Mouse (Mus musculus) neural tube, embryonic 13.5 days (tissue): Measurements from ENCODE around the gene Efcab7. TPM values are rescaled to one million over a fixed set of nuclear protein-coding genes. Genes with fewer than 3 reads are reported as not detected.

ENCODE experiments used
- ATAC-seq: fragments of 200-750 bp; cut with Nextera tagmentation; 2 replicates; pipeline ENCODE4 v1.8.0; 2017; ENCODE audit warnings: low read depth, mild to moderate bottlenecking, moderate TSS enrichment, moderate library complexity
- H3K27ac ChIP-seq: fragments of 300-500 bp; sonication (generic); replicated peaks from 2 replicates; pipeline ENCODE4 v1.5.1; 2015; ENCODE audit warnings: moderate library complexity, mild to moderate bottlenecking, inconsistent platforms
- H3K27me3 ChIP-seq: fragments of 300-500 bp; sonication (generic); 2 replicates; pipeline ENCODE4 v1.6.1; 2015; ENCODE audit warnings: mild to moderate bottlenecking, inconsistent platforms
- H3K36me3 ChIP-seq: fragments of 300-500 bp; sonication (generic); 2 replicates; pipeline ENCODE4 v1.6.1; 2015; ENCODE audit warnings: mild to moderate bottlenecking, inconsistent platforms
- H3K4me1 ChIP-seq: fragments of 300-500 bp; sonication (generic); replicated peaks from 2 replicates; pipeline ENCODE4 v1.6.1; 2015; ENCODE audit warnings: inconsistent platforms
- H3K4me2 ChIP-seq: fragments of 300-500 bp; sonication (generic); 2 replicates; pipeline ENCODE4 v1.6.1; 2015; ENCODE audit warnings: inconsistent platforms, mild to moderate bottlenecking, moderate library complexity
- H3K4me3 ChIP-seq: fragments of 300-500 bp; sonication (generic); 2 replicates; pipeline ENCODE4 v1.5.1; 2015; ENCODE audit warnings: mild to moderate bottlenecking, inconsistent platforms
- H3K9ac ChIP-seq: fragments of 300-500 bp; sonication (generic); 2 replicates; pipeline ENCODE4 v1.6.1; 2015; ENCODE audit warnings: moderate library complexity, mild to moderate bottlenecking, inconsistent platforms
- H3K9me3 ChIP-seq: fragments of 300-500 bp; sonication (generic); 2 replicates; pipeline ENCODE4 v1.6.1; 2016; ENCODE audit warnings: inconsistent platforms
- WGBS: fragments of 180-500 bp; shearing (Covaris S2); methylation state at CpG from one replicate; pipeline ENCODE4 v1.1.7; 2015; 5-methylcytosine and 5-hydroxymethylcytosine counted together
- polyA plus RNA-seq: library from polyadenylated mRNA; unstranded; fragments of >200 nt; fragmentation: Nextera tagmentation; extraction: Ambion mirVana; gene quantifications from 2 replicates; pipeline ENCODE4 v1.2.1, GENCODE M21; 2015

Efcab7 gene
- polyA plus RNA-seq, 1 experiment from 2014 or later, result 16.9 TPM

- WGBS, result 64% methylated on average over 1 of the region's 1 CpGs
- no peak overlapping the region for H3K4me3 ChIP-seq
- no peaks in the 10 kb centered on the region for H3K27me3 ChIP-seq
- H3K4me1 ChIP-seq, result no peaks in the 10 kb centered on the region
- peak; percentile 65; the same call in 1 of the 2 replicates for ATAC-seq
- no peak overlapping the region for H3K27ac ChIP-seq
- H3K9ac ChIP-seq, result no peak overlapping the region
- H3K4me2 ChIP-seq, result no peak overlapping the region
- H3K9me3 ChIP-seq, result no peaks in the 10 kb centered on the region
- H3K36me3 ChIP-seq, result no peaks in the 10 kb centered on the region
These were observed 118.2 kb downstream of the Efcab7 start for GRCm38 (mm10) chr4:99947192-99947591.

GRCm38 (mm10) chr4:99947896-99948295 is 118.9 kb downstream of the Efcab7 start:
- Histone ChIP-seq H3K36me3 (no peaks in the 10 kb centered on the region), H3K27me3 (no peaks in the 10 kb centered on the region), H3K4me2 (no peak overlapping the region), H3K9me3 (no peaks in the 10 kb centered on the region), H3K4me3 (no peak overlapping the region), H3K9ac (no peak overlapping the region), H3K27ac (no peak overlapping the region), H3K4me1 (no peaks in the 10 kb centered on the region)
- 94% methylated on average over 1 of the region's 1 CpGs for WGBS
- ATAC-seq, result no peak

- H3K4me3 ChIP-seq, result no peak overlapping the region
- no peak for ATAC-seq
- no peaks in the 10 kb centered on the region for H3K9me3 ChIP-seq
- H3K9ac ChIP-seq, result no peak overlapping the region
- H3K27me3 ChIP-seq, result no peaks in the 10 kb centered on the region
- no peaks in the 10 kb centered on the region for H3K4me1 ChIP-seq
- H3K36me3 ChIP-seq, result no peaks in the 10 kb centered on the region
- no peak overlapping the region for H3K4me2 ChIP-seq
- WGBS, result 90% methylated on average over 2 of the region's 2 CpGs
- no peak overlapping the region for H3K27ac ChIP-seq
These were observed 124.9 kb downstream of the Efcab7 start for GRCm38 (mm10) chr4:99953904-99954303.

- no peak overlapping the region for H3K27ac ChIP-seq
- no peak for ATAC-seq
- no peaks in the 10 kb centered on the region for H3K36me3 ChIP-seq
- H3K4me1 ChIP-seq, result no peaks in the 10 kb centered on the region
- H3K9ac ChIP-seq, result no peak overlapping the region
- H3K4me3 ChIP-seq, result no peak overlapping the region
- no peaks in the 10 kb centered on the region for H3K9me3 ChIP-seq
- H3K27me3 ChIP-seq, result no peaks in the 10 kb centered on the region
- H3K4me2 ChIP-seq, result no peak overlapping the region
- WGBS, result 73% methylated on average over 10 of the region's 10 CpGs
These were observed 126.4 kb downstream of the Efcab7 start for GRCm38 (mm10) chr4:99955396-99955795.

GRCm38 (mm10) chr4:99957186-99957585 is 128.2 kb downstream of the Efcab7 start:
- no peaks in the 10 kb centered on the region for H3K36me3 ChIP-seq
- no peak overlapping the region for H3K4me2 ChIP-seq
- ATAC-seq, result no peak
- 92% methylated on average over 4 of the region's 4 CpGs for WGBS
- H3K27ac ChIP-seq, result no peak overlapping the region
- H3K9me3 ChIP-seq, result no peaks in the 10 kb centered on the region
- no peak overlapping the region for H3K4me3 ChIP-seq
- no peaks in the 10 kb centered on the region for H3K4me1 ChIP-seq
- no peaks in the 10 kb centered on the region for H3K27me3 ChIP-seq
- no peak overlapping the region for H3K9ac ChIP-seq

- WGBS, result 83% methylated on average over 7 of the region's 7 CpGs
- Histone ChIP-seq H3K9ac (no peak overlapping the region), H3K4me1 (no peaks in the 10 kb centered on the region), H3K36me3 (no peaks in the 10 kb centered on the region), H3K27me3 (no peaks in the 10 kb centered on the region), H3K9me3 (no peaks in the 10 kb centered on the region), H3K4me2 (no peak overlapping the region), H3K4me3 (no peak overlapping the region), H3K27ac (no peak overlapping the region)
- no peak for ATAC-seq
These were observed 129.3 kb downstream of the Efcab7 start for GRCm38 (mm10) chr4:99958084-99958815.

GRCm38 (mm10) chr4:99959308-99959707 is 130.3 kb downstream of the Efcab7 start:
- ATAC-seq, result no peak
- H3K27ac ChIP-seq, result no peak overlapping the region
- WGBS, result 89% methylated on average over 3 of the region's 3 CpGs
- no peak overlapping the region for H3K4me3 ChIP-seq
- H3K9ac ChIP-seq, result no peak overlapping the region
- no peaks in the 10 kb centered on the region for H3K4me1 ChIP-seq
- no peaks in the 10 kb centered on the region for H3K9me3 ChIP-seq
- peaks cover 6% of the 10 kb centered on the region; the same call in 1 of the 2 replicates for H3K36me3 ChIP-seq
- H3K27me3 ChIP-seq, result no peaks in the 10 kb centered on the region
- no peak overlapping the region for H3K4me2 ChIP-seq

Other genes with a start within 250 kb of the Efcab7 start
- 3.7 and 3.8 TPM in 2 replicates for gene Foxd3, start 172.9 kb upstream of the Efcab7 start, polyA plus RNA-seq
- 9.2 and 10.6 TPM in 2 replicates for gene Alg6, start 113.5 kb upstream of the Efcab7 start, polyA plus RNA-seq
- gene Pgm1, start 100.2 kb downstream of the Efcab7 start, polyA plus RNA-seq, result 49.4 and 56.7 TPM in 2 replicates
- gene Itgb3bp, start 100.6 kb downstream of the Efcab7 start, polyA plus RNA-seq, result 19.7 and 20.5 TPM in 2 replicates